Mouse (Mus musculus) hindbrain, embryonic 13.5 days (tissue): ENCODE results near the gene Tmem63b. TPM values are rescaled to one million over a fixed set of nuclear protein-coding genes. Genes with fewer than 3 reads are reported as not detected.

Experiments
- ATAC-seq: fragments of 200-750 bp; cut with Nextera tagmentation; 2 replicates; pipeline ENCODE4 v1.8.0; 2017; ENCODE audit warnings: moderate TSS enrichment; ENCODE audit not compliant: low FRiP score
- H3K27ac ChIP-seq: fragments of 300-500 bp; sonication (generic); 2 replicates; pipeline ENCODE4 v1.5.1; 2015; ENCODE audit warnings: inconsistent platforms, mild to moderate bottlenecking, moderate library complexity
- H3K27me3 ChIP-seq: fragments of 300-500 bp; sonication (generic); 2 replicates; pipeline ENCODE4 v1.6.1; 2015; ENCODE audit warnings: mild to moderate bottlenecking, inconsistent platforms
- H3K36me3 ChIP-seq: fragments of 300-500 bp; sonication (generic); 2 replicates; pipeline ENCODE4 v1.6.1; 2015; ENCODE audit warnings: mild to moderate bottlenecking, inconsistent platforms
- H3K4me1 ChIP-seq: fragments of 300-500 bp; sonication (generic); replicated peaks from 2 replicates; pipeline ENCODE4 v1.6.1; 2015; ENCODE audit warnings: inconsistent platforms
- H3K4me2 ChIP-seq: fragments of 300-500 bp; sonication (generic); 2 replicates; pipeline ENCODE4 v1.6.1; 2015; ENCODE audit warnings: inconsistent platforms, mild to moderate bottlenecking, moderate library complexity
- H3K4me3 ChIP-seq: fragments of 300-500 bp; sonication (generic); 2 replicates; pipeline ENCODE4 v1.5.1; 2015; ENCODE audit warnings: mild to moderate bottlenecking, inconsistent platforms
- H3K9ac ChIP-seq: fragments of 300-500 bp; sonication (generic); 2 replicates; pipeline ENCODE4 v1.6.1; 2015; ENCODE audit warnings: mild to moderate bottlenecking, inconsistent platforms
- H3K9me3 ChIP-seq: fragments of 300-500 bp; sonication (generic); 2 replicates; pipeline ENCODE4 v1.6.1; 2016; ENCODE audit warnings: inconsistent platforms
- WGBS: fragments of 180-500 bp; shearing (Covaris S2); methylation state at CpG from one replicate; pipeline ENCODE4 v1.1.7; 2015; 5-methylcytosine and 5-hydroxymethylcytosine counted together
- polyA plus RNA-seq: library from polyadenylated mRNA; unstranded; fragments of >200 nt; fragmentation: Nextera tagmentation; extraction: Ambion mirVana; gene quantifications from 2 replicates; pipeline ENCODE4 v1.2.1, GENCODE M21; 2015

Gene Tmem63b
- polyA plus RNA-seq, 1 experiment from 2014 or later: 123 TPM

GRCm38 (mm10) chr17:45685171-45686092 lies 1.3 kb downstream of the Tmem63b start:
- peak overlapping the region; percentile 96 for H3K9ac ChIP-seq
- peaks cover 42% of the 10 kb centered on the region for H3K4me1 ChIP-seq
- H3K36me3 ChIP-seq: no peaks in the 10 kb centered on the region
- ATAC-seq: peak; percentile 50
- H3K4me3 ChIP-seq: peak overlapping the region; percentile 88
- H3K4me2 ChIP-seq: peak overlapping the region; percentile 77
- H3K27ac ChIP-seq: peak overlapping the region; percentile 96
- H3K9me3 ChIP-seq: no peaks in the 10 kb centered on the region
- H3K27me3 ChIP-seq: no peaks in the 10 kb centered on the region
- under 1% methylated on average over 55 of the region's 58 CpGs for WGBS

GRCm38 (mm10) chr17:45684667-45685131 lies 2.0 kb downstream of the Tmem63b start:
- peak overlapping the region; percentile 88 for H3K4me3 ChIP-seq
- peak overlapping the region; percentile 77 for H3K4me2 ChIP-seq
- 24% methylated on average over 14 of the region's 14 CpGs for WGBS
- no peaks in the 10 kb centered on the region for H3K36me3 ChIP-seq
- no peaks in the 10 kb centered on the region for H3K9me3 ChIP-seq
- H3K27me3 ChIP-seq: no peaks in the 10 kb centered on the region
- peak overlapping the region; percentile 96 for H3K27ac ChIP-seq
- peak overlapping the region; percentile 96 for H3K9ac ChIP-seq
- H3K4me1 ChIP-seq: peaks cover 44% of the 10 kb centered on the region
- peak; percentile 14 for ATAC-seq

- no peak for ATAC-seq
Measured at GRCm38 (mm10) chr17:45682843-45683242, 3.9 kb downstream of the Tmem63b start.

GRCm38 (mm10) chr17:45681588-45681987 lies 5.1 kb downstream of the Tmem63b start:
- WGBS: 98% methylated on average over 1 of the region's 1 CpGs
- Histone ChIP-seq H3K4me3 (no peak overlapping the region), H3K27me3 (no peaks in the 10 kb centered on the region), H3K4me2 (no peak overlapping the region), H3K9me3 (no peaks in the 10 kb centered on the region), H3K36me3 (peaks cover 27% of the 10 kb centered on the region), H3K4me1 (peaks cover 30% of the 10 kb centered on the region), H3K27ac (no peak overlapping the region), H3K9ac (no peak overlapping the region)
- ATAC-seq: no peak

More at GRCm38 (mm10) chr17:45682843-45683242, 3.9 kb downstream of the Tmem63b start:
- H3K4me3 ChIP-seq: no peak overlapping the region
- H3K9ac ChIP-seq: no peak overlapping the region
- peaks cover 15% of the 10 kb centered on the region for H3K36me3 ChIP-seq
- H3K27me3 ChIP-seq: no peaks in the 10 kb centered on the region
- H3K9me3 ChIP-seq: no peaks in the 10 kb centered on the region
- WGBS: 97% methylated on average over 4 of the region's 4 CpGs
- no peak overlapping the region for H3K27ac ChIP-seq
- peaks cover 43% of the 10 kb centered on the region for H3K4me1 ChIP-seq
- H3K4me2 ChIP-seq: no peak overlapping the region

GRCm38 (mm10) chr17:45680391-45680980 lies 6.2 kb downstream of the Tmem63b start:
- H3K9ac ChIP-seq: peak overlapping the region; percentile 70
- peak; percentile 73 for ATAC-seq
- H3K27me3 ChIP-seq: no peaks in the 10 kb centered on the region
- H3K9me3 ChIP-seq: no peaks in the 10 kb centered on the region
- H3K4me1 ChIP-seq: peaks cover 29% of the 10 kb centered on the region
- peak overlapping the region; percentile 26 for H3K4me3 ChIP-seq
- WGBS: 50% methylated on average over 8 of the region's 8 CpGs
- H3K27ac ChIP-seq: peak overlapping the region; percentile 89
- H3K36me3 ChIP-seq: peaks cover 38% of the 10 kb centered on the region
- H3K4me2 ChIP-seq: peak overlapping the region; percentile 49

GRCm38 (mm10) chr17:45678106-45678505 lies 8.6 kb downstream of the Tmem63b start:
- 46% methylated on average over 7 of the region's 7 CpGs for WGBS
- Histone ChIP-seq H3K9me3 (no peaks in the 10 kb centered on the region), H3K27me3 (no peaks in the 10 kb centered on the region), H3K9ac (no peak overlapping the region), H3K4me3 (no peak overlapping the region), H3K27ac (no peak overlapping the region), H3K36me3 (peaks cover 58% of the 10 kb centered on the region), H3K4me2 (no peak overlapping the region), H3K4me1 (peaks cover 10% of the 10 kb centered on the region)
- ATAC-seq: no peak

GRCm38 (mm10) chr17:45672598-45672997 lies 14.1 kb downstream of the Tmem63b start:
- ATAC-seq: no peak
- 91% methylated on average over 2 of the region's 2 CpGs for WGBS
- no peaks in the 10 kb centered on the region for H3K27me3 ChIP-seq
- no peaks in the 10 kb centered on the region for H3K9me3 ChIP-seq
- H3K36me3 ChIP-seq: peaks cover 96% of the 10 kb centered on the region
- H3K4me1 ChIP-seq: no peaks in the 10 kb centered on the region
- H3K4me3 ChIP-seq: no peak overlapping the region
- H3K4me2 ChIP-seq: no peak overlapping the region
- no peak overlapping the region for H3K27ac ChIP-seq
- H3K9ac ChIP-seq: no peak overlapping the region

- WGBS: 91% methylated on average over 1 of the region's 1 CpGs
- H3K4me2 ChIP-seq: no peak overlapping the region
- H3K9ac ChIP-seq: no peak overlapping the region
- H3K27me3 ChIP-seq: no peaks in the 10 kb centered on the region
- no peaks in the 10 kb centered on the region for H3K9me3 ChIP-seq
- H3K36me3 ChIP-seq: peaks cover 96% of the 10 kb centered on the region
- H3K27ac ChIP-seq: no peak overlapping the region
- H3K4me1 ChIP-seq: no peaks in the 10 kb centered on the region
- ATAC-seq: no peak
- no peak overlapping the region for H3K4me3 ChIP-seq
Measured at GRCm38 (mm10) chr17:45671821-45672220, 14.9 kb downstream of the Tmem63b start.

- WGBS: 92% methylated on average over 10 of the region's 10 CpGs
Measured at GRCm38 (mm10) chr17:45667986-45668385, 18.7 kb downstream of the Tmem63b start.

GRCm38 (mm10) chr17:45667481-45667880 lies 19.2 kb downstream of the Tmem63b start:
- Histone ChIP-seq H3K9me3 (no peaks in the 10 kb centered on the region), H3K4me1 (0 out of 2 replicates have a peak, but pooled peaks cover 4% of the 10 kb centered on the region), H3K27ac (no peak overlapping the region), H3K36me3 (peaks cover 98% of the 10 kb centered on the region), H3K9ac (no peak overlapping the region), H3K27me3 (no peaks in the 10 kb centered on the region), H3K4me3 (no peak overlapping the region), H3K4me2 (no peak overlapping the region)
- ATAC-seq: no peak
- 91% methylated on average over 10 of the region's 10 CpGs for WGBS

More at GRCm38 (mm10) chr17:45667986-45668385, 18.7 kb downstream of the Tmem63b start:
- Histone ChIP-seq H3K27ac (no peak overlapping the region), H3K9ac (no peak overlapping the region), H3K4me3 (no peak overlapping the region), H3K4me2 (no peak overlapping the region), H3K4me1 (0 out of 2 replicates have a peak, but pooled peaks cover 4% of the 10 kb centered on the region), H3K9me3 (no peaks in the 10 kb centered on the region), H3K27me3 (no peaks in the 10 kb centered on the region), H3K36me3 (peaks cover 98% of the 10 kb centered on the region)
- ATAC-seq: no peak

GRCm38 (mm10) chr17:45666091-45666490 lies 20.6 kb downstream of the Tmem63b start:
- H3K36me3 ChIP-seq: peaks cover 98% of the 10 kb centered on the region
- no peak for ATAC-seq
- 78% methylated on average over 11 of the region's 11 CpGs for WGBS

GRCm38 (mm10) chr17:45664608-45665007 lies 22.1 kb downstream of the Tmem63b start:
- H3K9ac ChIP-seq: no peak overlapping the region
- H3K4me1 ChIP-seq: 0 out of 2 replicates have a peak, but pooled peaks cover 4% of the 10 kb centered on the region
- no peak overlapping the region for H3K4me2 ChIP-seq
- peaks cover 93% of the 10 kb centered on the region for H3K36me3 ChIP-seq
- H3K27me3 ChIP-seq: no peaks in the 10 kb centered on the region
- H3K9me3 ChIP-seq: no peaks in the 10 kb centered on the region
- H3K4me3 ChIP-seq: no peak overlapping the region
- no peak for ATAC-seq
- no peak overlapping the region for H3K27ac ChIP-seq
- WGBS: 89% methylated on average over 13 of the region's 13 CpGs

More at GRCm38 (mm10) chr17:45666091-45666490, 20.6 kb downstream of the Tmem63b start:
- no peak overlapping the region for H3K9ac ChIP-seq
- 0 out of 2 replicates have a peak, but pooled peaks cover 4% of the 10 kb centered on the region for H3K4me1 ChIP-seq
- no peak overlapping the region for H3K4me3 ChIP-seq
- H3K4me2 ChIP-seq: no peak overlapping the region
- H3K9me3 ChIP-seq: no peaks in the 10 kb centered on the region
- H3K27me3 ChIP-seq: no peaks in the 10 kb centered on the region
- no peak overlapping the region for H3K27ac ChIP-seq
